Mouse (Mus musculus) layer of hippocampus, adult 6 months (tissue): ENCODE results near the gene Mctp1. TPM values are rescaled to one million over a fixed set of nuclear protein-coding genes. Genes with fewer than 3 reads are reported as not detected.

ENCODE experiments used
- long read RNA-seq, 2 experiments: library from polyadenylated mRNA; unstranded; transcript quantifications; one replicate each; pipeline ENCODE4 v2.0.0; 2019 to 2020
- polyA plus RNA-seq: library from polyadenylated mRNA; unstranded; fragments of <200 nt; fragmentation: Nextera tagmentation; gene quantifications from 2 replicates; pipeline ENCODE4 v1.2.3, GENCODE M21; 2021

Gene Mctp1
- polyA plus RNA-seq = 12.6 and 14.9 TPM in 2 replicates
- long read RNA-seq, experiment 1, partial matches to known transcripts = 17 of 27 reads
- long read RNA-seq, experiment 1, other reads (novel, unspliced or antisense) = 10 of 27 reads
- long read RNA-seq, experiment 2, transcript Mctp1-201 (21 exons, 2,283 nt) = major isoform, 8 of 41 reads
- long read RNA-seq, experiment 2, partial matches to known transcripts = 20 of 41 reads
- long read RNA-seq, experiment 2, other reads (novel, unspliced or antisense) = 11 of 41 reads

DNA sequence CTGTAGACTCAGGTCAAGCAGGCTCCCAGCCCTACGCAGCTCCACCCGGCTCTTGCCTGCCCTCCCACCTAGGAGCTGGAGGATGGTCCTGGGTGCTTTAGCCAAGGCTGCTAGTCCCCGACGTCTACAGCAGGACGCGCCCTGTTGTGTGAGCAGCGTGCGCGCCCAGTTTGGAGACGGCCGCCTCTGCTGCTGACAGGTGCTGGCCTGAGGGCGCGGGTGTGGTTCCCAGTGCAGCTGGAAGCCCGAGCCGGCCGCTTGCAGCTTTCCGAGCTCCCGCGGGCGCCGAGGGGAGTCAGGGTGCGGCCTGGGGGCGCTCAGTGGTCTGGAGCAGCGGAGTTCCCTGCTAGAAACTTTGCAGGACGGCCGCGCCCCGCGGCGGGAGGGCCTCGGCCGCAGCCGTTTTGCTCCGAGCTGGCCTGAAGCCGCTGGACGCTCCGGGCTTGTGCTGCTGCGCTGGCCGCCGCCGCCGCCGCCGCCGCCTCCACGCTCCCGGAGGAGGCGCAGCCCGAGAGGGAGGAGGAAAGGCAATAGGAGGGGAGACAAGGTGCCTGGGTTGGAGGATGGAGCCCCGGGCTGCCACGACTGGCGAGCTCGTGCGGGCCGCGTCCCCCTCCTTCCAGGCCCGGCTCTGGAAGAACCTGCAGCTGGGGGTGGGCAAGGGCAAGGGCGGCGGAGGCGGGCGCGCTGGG, at the start of gene Mctp1:
Gene Mctp1 (plus strand): TSS at position 564 of the 692 bp plus-strand sequence.

Other genes starting within 250 kb of the Mctp1 start
- gene Fam81b, start 79.5 kb upstream of the Mctp1 start, polyA plus RNA-seq = 0.88 and 1.4 TPM in 2 replicates